Mouse (Mus musculus): ENCODE measurements around the gene Cdc37.
"Not testable (repeated sequence)": the region's sequence is repeated elsewhere in the genome, so short reads cannot be mapped to it uniquely, and the experiment has no call there.

Cdc37 gene

DNA sequence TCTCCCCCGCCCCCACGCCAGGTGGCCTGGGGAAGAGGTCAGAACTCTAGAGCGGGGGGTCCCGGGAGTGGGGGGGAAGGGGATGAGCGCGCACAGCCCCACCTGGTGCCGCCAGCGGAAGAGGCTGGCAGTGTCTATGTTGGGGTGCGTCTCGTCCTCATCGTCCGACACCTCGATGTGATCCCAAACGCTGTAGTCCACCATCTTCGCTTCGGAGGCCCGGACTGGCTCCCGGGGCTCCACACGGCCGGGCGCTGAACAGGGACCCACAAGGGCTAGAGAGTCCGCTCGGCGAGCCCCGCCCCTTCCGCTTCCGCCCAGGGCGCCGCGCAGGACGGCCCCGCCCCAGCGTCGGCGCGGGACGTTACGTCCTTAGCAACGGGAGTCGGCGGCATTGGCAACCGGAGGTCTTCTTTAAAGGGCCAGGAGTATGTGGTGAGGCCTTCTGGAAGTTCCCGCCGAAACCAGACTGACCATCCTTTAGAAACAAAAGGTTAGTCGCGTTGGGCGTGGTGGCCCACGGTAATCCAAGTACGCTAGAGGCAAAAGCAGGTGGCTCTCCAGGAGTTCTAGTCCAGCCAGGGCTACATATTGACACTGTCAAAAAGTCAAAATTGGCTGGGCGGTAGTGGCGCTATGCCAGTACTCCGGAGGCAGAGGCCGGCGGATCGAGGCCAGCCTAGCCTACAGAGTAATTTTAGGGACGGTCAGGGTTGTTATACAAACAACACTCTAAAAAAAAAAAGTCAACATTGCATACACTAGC, at the start of gene Cdc37:
TSS of gene Cdc37 (minus strand) at position 329 of the 766 bp plus-strand sequence.
- DNase-seq, result peak; percentile 93

DNA sequence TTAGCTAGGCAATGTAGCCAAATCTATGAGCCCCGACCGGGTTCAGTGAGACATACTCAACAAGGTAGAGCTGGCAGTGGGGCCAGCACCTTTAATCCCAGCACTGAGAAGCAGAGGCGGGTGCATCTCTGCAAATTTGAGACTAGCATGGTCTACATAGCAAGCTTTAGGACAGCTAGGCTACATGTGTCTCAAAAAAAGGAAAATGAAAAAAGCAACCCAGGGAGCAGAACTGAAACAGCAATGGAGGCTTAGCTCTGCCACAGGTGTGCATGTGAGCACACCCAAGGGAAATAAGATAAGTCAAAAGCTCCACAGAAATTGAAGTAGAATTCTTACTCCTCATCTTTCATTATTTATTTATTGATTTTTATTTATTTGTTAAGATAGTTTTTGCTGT, 49.2 kb upstream of the Cdc37 start:
- no peak for DNase-seq

DNA sequence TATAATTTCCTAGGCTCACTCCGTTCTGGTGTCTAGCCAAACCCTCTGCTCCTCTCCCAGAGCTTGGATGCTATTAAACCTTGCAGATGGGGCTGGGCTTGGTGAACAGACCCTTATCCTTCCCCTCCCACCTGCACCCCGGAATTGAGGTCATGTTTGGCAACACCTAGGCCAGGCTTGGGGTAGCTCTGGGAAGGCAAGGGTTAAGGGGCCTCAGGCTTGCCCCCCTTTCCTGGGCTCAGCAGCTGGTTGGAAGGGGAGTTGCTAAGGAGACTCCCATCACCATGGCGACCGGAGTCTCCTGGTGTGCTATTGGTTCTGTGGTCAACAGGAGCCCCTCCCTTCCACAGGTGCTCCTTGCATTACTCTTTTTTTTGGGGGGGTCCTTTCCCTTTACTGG, 48.2 kb upstream of the Cdc37 start:
- DNase-seq, result no peak

DNA sequence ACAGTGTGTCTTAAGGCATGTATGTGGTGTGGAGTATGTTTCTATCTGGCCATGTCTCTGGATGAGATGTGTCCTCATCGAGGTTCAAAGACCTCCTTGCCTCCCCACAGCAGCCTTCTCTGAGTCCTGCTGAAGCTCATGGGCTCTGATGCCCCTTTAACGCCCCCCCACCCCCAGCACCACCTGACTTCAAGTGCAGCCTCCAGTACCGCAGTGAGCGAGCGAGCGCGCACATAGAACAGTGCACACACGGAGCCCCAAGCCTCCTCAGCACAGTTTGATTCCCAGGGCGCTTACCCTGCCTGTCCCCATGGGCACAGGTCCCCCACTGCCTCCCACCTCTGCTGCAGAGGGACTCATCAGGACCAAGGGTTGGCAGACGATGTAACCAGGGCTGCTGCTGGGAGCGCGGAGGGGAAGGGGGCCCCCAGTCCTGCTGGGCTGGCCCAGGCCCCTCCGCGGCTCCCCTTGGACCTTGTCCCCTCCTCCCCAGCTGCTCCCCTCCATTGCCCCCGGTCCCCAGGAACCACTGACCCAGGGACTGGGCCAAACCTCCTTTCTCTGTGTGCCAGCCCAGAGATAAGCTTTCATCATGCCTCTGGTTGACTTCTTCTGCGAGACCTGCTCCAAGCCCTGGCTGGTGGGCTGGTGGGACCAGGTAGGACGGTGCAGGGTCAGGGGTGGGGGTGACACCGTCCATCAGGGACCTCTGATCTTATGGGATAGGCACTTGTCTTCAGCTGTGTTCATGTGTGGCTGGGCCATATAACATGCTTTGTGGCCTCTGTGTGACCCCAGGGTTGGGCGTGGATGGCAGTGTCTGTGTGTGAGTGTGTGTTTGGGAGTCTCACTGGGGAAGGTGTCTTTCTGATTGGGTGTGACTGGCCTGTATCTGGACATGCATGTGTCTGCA, 47.0 kb upstream of the Cdc37 start:
- DNase-seq, result no peak

DNA sequence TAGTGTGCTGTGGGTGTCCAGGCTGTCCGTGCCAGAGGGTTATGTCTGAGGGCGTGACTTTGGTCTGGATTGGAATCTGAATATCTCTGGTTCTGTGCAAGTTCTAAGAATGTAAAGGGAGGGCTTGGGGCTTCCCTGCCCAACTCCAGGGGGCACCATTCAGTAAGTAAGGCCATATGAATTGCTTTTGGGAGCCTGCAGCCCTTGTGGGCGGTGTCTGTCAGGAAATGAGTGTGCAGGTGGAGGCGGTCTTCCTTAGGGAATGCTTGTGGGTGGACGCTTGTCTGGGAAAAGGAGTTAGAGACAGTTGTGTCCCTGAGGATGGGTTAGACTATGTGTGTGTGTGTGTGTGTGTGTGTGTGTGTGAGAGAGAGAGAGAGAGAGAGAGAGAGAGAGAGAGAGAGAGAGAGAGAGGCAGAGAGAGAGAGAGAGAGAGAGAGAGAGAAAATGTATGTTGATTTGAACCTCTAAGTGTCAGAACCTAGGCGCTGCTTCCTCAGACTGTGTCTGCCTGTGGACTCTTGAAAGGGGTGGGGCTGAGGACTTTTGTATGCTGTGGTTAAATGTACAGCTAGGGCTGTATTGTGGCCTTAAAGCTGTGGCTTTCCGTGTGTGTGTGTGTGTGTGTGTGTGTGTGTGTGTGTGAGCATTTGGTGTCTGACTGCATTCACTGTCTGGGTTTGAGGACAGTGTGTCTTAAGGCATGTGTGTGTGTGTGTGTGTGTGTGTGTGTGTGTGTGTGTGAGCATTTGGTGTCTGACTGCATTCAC, 46.1 kb upstream of the Cdc37 start:
- not testable (repeated sequence) for DNase-seq

DNA sequence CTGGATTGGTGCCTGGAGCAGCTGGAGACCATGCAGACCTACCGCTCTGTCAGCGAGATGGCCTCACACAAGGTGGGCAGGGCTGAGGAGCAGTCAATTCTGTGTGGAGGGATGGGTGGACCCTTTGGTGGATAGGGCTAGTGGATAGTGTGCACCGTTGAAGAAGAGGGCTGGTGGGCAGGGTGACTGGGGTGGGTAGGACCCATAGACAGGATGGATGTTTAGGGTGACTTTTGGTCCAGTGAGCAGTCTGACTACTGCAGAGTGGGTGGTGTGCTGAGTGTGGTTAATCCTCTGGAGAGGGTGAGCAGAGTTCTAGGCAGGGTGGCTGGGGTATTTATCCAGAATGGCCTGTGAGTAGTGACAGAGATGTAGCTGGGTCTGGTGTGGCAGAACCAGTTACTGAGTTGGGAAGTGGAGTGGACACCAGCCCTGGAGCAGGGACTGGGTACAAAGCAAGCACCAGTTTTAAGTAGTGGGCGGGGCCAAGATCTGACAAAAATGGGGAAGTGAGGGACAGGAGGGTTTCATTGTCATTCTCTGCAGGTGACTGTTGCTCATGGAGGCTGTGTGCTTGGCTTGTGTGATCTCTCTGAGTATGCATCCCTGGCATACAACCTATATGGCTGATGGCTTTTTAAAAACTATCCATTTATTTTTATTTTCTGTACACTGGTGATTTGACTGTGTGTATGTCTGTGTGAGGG, 45.2 kb upstream of the Cdc37 start:
- no peak for DNase-seq

DNA sequence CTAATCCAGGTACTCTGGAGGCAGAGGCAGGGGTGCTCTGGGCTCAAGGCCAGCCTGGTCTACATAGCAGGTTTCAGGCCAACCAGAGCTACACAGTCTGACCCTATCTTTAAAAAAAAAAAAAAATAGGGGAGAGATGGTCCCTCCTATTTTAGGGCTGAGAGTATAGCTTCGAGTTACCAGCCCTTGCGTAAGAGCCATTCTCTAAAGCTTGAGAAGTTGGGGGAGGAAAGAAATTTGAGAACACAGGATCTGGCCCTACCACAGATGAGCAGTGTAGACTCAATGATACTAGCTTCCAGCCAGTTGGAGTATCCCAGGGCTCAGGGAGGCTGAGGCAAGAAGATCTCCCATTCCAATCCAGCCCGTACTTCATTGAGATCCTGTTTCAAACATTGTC, 44.0 kb upstream of the Cdc37 start:
- DNase-seq, result no peak

DNA sequence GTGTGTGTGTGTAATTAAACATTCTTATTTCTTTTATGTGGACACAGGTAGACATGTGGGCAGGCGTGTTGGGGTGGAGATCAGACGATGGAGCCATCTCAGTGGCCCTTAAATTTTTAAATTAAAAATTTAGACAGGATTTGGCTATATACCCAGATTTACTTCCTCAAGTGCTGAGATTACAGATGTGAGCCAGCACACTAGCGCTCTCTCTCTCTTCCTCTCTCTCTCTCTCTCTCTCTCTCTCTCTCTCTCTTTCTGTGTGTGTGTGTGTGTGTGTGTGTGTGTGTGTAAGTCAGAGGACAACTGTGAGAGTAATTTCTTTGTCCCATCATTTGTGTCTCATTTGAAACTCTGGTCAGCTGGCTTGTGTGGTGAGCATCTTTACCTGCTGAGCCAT, 40.9 kb upstream of the Cdc37 start:
- no peak for DNase-seq

DNA sequence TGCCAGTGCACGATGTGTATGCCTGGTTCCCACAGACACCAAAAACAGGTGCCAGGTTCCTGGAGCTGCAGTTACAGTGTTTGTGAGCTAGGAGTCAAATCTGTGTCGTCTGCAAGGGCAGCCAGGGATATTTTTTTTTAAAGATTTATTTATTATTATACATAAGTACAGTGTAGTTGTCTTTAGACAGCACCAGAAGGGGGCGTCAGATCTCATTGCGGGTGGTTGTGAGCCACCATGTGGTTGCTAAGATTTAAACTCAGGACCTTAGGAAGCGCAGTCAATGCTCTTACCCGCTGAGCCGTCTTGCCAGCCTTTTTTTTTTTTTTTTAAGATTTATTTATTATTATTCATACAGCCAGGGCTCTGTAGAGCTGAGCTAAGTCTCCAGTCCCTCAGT, 40.1 kb upstream of the Cdc37 start:
- DNase-seq, result peak; percentile 58

DNA sequence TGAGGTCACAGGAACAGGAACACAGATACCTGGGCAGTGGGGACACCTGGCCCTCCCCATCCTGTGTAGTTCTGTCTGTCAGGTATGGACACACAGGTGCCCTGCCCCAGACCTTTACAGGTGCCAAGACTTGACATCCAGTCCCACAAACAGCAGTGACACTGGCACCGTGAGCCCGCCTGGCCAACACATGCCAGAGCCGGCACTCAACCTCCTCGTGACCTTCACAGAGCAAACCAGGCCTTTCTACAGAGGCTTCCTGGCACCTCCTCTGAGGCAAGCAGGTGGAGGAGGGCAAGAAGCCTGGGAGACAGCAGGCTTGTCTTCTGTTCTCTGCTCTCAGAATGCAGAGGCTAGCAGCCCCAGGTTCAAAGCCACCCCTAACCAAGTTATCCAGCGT, 35.7 kb upstream of the Cdc37 start:
- DNase-seq, result no peak

DNA sequence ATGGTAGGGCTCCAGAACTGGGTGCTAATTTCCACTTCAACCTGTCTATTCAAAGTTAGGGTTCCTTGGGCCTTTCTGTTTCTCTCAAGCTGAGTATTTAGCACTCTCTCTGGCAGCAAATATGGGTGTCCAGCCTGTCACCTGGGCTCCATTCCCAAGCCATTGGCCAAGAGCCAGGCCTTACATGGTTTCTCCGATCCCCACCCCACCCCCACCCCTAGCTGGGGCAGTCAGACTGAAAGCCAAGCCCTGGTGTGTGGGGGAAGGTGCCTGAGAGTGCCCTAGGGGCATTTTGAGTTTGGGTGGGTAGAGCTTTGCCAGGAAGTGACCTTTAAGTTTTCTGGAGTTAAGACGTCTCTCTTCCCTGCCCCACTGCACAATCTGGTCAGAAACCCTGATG, 35.0 kb upstream of the Cdc37 start:
- no peak for DNase-seq

DNA sequence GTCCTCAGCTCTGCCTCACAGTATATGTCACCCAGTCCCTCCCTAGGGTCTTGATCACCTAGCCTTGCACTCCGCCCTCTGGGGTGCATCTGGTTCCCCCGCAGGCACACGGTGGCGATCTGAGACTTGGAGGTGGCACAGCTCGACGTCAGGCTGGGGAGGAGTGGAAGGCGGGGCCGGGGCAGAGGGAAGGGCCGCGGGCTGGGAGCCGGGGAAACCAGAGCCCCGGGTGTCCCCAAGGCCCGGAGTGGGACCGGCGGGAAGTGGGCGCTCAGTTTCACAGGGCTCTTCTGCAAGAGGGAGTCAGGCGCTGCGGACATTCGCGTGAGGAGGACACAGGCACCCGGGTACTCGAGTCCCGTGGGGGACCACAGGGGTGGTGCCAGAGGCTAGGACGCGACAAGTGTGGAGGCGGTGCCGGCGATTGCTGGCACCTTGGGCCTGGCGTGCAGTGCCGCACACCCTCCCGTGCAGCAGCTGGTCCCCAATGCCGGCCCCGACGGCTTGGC, 34.2 kb upstream of the Cdc37 start:
- peak; percentile 69 for DNase-seq

DNA sequence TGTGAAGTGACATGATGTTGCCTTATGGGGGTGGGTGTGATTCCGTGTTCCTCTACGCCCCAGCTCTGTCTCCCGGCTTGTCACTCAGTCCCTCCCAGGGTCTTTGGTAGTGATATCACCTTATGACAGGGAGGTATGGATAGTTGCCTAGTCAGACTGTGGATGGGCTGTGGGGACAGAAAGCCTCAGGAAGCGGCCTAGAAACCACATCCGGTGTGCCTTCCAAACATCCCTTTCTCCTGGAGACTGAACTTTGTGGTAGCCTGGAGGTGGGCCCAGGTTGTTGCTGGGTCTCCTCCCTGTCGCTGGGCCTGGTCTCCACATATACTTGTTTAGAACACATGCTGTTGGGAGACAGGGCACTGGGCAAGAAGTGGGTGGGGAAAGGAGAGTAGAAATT, 33.6 kb upstream of the Cdc37 start:
- DNase-seq, result no peak

DNA sequence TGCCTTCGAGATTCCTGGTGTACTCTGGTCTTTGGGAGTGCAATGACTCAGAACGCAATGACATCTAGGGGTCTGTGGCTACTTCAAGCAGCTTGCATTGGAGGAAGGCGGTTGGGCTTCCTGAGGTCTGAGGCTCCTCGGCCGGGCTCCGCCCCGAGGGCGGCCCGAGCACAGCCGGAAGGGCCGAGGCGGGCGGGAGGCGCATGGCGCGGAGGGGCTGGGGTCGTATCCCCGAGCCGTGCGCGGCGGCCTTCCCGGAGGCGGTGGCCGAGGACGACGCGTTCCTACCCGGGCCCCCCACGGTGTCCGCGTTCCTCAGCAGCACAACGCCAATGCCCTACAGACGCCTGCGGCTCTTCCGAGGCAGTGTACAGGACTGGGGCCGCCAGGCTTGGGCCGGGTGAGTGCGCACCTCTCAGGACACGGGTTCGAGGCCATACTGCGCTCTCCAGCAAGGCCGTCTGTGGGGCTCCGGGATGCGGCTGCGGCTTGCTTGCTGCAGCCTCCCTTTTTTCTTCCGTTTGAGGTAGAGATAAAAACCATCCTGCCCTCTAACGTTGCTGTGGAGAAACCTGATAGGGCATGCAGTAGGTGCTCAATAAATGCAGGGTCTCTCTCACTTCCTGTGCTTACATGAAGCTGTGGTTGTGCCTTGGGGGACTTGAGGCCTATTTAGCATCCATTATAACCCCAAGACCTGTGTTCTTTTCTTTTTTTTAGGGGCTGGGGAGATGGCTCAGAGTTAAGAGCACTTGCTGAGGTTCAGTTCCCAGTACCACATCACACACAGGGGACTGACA, 31.8 kb upstream of the Cdc37 start:
- no peak for DNase-seq

DNA sequence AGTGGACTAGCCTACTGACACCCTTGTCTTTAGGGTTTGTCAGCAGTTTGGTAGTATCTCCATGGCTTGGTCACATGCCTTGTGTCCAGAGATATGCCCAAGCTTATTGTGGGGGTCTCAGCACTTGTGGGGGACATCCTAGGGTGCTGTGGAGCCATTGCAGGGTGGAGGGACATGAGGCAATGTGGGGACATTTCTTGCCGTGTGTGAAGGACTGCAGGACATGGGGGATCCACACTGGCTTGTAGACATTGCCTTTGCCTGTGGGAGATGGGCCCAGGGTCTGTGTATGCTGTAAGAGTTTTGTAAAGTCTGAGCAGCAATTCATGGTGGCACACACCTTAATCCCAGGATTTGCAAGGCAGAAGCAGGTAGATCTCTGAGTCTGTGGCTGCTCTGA, 31.1 kb upstream of the Cdc37 start:
- DNase-seq, result no peak

DNA sequence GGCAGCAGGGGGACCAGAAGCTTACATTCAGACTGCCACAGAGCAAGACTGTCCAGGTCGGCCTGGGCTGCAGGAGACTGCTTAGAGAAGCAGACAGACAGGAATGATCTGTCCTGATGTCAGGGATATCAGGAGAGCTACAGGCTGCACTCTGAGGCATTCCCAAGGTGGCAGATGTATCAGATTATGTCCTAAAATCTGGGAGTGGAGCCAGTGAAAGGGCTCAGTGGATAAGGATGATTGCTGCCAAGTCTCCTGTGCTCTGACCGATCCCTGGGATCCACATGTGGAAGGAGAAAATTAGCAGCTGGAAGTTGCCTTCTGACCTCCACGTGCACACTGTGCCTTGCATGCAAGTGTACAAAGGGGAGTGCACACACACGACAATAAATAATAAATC, 30.6 kb upstream of the Cdc37 start:
- no peak for DNase-seq

DNA sequence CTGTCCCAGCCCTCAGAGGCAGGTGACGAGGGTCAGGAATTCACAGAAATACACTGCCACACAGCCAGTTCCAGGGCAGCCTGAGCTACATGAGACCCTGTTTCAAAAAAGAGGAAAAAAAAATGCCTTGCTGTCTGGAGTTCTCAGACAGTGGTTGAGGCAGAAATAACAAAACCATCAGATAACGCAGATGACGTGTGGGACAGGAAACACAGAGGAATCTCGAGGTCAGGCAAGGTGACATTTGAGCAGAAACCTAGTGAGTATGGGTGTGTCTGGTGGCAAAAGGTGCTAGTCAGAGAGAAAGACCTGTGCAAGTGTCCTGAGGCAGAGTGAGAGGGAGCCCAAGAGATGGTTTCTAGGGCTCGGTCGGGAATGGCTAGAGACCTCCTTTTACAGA, 22.6 kb upstream of the Cdc37 start:
- no peak for DNase-seq

DNA sequence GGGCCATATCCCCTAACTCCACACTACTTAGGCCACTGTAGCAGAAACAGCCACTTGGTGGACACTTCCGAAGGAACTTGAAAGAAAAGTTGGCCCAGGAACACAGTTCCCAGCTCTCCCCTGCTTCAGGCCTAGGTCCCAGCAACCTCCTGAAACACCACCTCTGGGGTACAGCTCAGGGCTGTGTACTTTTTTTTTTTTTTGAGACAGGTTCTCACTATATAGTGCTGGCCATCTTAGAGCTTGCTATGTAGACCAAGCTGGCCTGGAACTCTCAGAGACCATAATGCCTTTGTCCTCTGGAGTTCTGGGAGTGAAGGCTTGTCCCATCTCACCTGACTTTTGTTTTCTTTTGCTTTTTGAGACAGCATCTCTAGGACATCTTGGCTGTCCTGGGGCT, 19.4 kb upstream of the Cdc37 start:
- no peak for DNase-seq

DNA sequence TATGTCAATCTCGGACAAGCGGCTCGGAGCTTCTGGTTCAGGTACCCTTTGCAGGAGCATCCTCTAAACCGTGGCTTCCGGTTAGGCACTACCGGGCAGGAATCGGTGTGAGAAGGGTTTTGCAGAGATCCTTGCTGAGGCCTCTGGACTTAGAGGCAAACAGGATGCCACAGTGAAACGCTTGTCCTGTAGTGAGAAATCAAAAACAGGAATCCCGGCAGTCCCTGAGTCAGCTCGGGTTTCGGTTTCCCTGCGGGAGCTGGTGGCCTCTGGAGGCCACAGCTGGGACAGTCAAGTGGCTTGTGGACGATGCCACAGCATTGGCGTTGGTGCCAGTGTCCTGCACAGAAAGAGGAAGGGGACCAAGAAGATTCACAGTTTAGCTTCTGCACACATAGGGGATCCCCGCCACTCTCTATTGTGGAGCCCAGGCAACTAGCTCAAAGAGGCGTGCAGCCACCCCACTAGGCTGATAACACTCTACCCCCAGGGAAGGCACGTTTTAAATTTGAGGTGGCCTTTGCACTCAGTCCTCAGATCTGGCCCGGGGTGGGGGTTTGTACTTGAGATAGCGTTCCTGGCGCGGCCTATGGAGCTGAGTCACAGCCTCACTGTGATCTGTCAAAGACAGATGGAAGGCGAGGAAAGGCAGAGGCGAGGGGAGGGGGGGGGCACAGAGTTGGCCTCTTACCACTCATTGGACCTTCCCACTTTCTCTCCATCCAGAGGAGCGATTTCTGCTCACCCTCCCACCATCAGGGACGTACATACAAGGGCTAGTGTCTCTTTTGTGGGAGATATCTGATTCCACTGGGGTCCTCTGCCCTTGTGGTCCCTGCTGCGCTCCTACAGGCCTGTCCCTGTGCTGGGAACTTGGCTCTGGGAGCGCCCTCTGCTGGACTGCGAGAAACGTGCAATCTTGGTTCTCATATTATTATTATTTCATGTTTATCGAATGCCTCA, 18.7 kb upstream of the Cdc37 start:
- peak; percentile 80 for DNase-seq

Measured in thymus, postnatal 14 days (tissue).